Mouse (Mus musculus): ENCODE measurements around the gene AC134908.4. TPM values are rescaled to one million over a fixed set of nuclear protein-coding genes. Genes with fewer than 3 reads are reported as not detected.

Gene AC134908.4
- 1.3 TPM in 1 of 2 replicates, not detected in the other for polyA plus RNA-seq (2012; rRNA removed)

- WGBS = 73% methylated on average over 6 of the region's 6 CpGs
- no peak for DNase-seq (ENCODE audit: low read depth, low spot score)
Measured at GRCm38 (mm10) chr17:25795609-25796092, at the start of gene AC134908.4. Gene AC134908.4 (minus strand): TSS chr17:25795659.

- 2% methylated on average over 21 of the region's 21 CpGs for WGBS
- peak; percentile 91 for DNase-seq (ENCODE audit: low read depth, low spot score)
Measured at GRCm38 (mm10) chr17:25844396-25844901, 49.0 kb upstream of the AC134908.4 start, which contains the start of gene Rhot2. Gene Rhot2 (minus strand): TSS chr17:25844851.

GRCm38 (mm10) chr17:25843636-25844395 lies 48.4 kb upstream of the AC134908.4 start:
- no peak for DNase-seq (ENCODE audit: low read depth, low spot score)
- WGBS = under 1% methylated on average over 37 of the region's 38 CpGs

GRCm38 (mm10) chr17:25843122-25843521 lies 47.7 kb upstream of the AC134908.4 start:
- WGBS = 65% methylated on average over 4 of the region's 4 CpGs
- DNase-seq (ENCODE audit: low read depth, low spot score) = no peak

GRCm38 (mm10) chr17:25842509-25842908 lies 47.0 kb upstream of the AC134908.4 start:
- 81% methylated on average over 3 of the region's 3 CpGs for WGBS
- DNase-seq (ENCODE audit: low read depth, low spot score) = no peak

DNA sequence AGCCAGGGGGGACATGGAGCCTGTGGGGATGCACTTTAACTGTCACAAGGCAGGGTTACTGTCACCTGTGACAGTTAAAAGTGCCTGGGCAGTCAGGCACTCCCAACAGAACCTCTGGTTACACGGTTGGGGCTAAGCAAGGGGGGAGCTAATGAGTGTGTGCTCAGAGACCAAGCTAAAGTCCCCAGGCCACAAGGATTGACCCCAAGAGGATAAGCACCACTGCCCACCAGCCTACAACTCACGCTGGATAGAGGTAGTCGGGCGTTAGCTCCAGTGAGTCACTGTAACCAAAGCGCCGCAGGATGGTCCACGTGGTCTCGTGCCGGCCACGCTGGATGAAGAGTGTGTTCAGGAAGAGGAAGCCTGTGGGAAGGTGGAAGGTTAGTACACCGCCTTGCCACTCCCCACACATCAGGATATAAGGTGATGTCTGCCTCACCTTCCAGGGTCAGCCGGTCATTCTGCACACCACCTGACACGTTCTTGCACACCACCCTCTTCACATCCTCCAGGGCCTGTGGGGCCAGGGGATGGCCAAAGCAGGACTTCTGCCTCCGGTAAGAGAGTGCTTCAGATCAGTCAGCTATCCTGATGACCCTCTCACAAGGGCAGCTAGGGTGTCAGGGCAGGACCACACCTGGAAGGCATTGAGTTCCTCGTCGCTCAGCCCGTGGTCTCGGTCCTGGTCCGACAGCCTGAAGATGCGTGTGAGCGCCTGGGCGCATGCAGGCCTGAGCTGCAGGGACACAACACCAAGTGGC lies 45.8 kb upstream of the AC134908.4 start, which contains the start of gene Gm20683:
Gene Gm20683, minus strand, starts transcription at position 647 of the 764 bp plus-strand sequence.
- 89% methylated on average over 22 of the region's 22 CpGs for WGBS
- no peak for DNase-seq (ENCODE audit: low read depth, low spot score)

- DNase-seq (ENCODE audit: low read depth, low spot score) = no peak
- 95% methylated on average over 6 of the region's 6 CpGs for WGBS
Measured at GRCm38 (mm10) chr17:25840519-25840918, 45.1 kb upstream of the AC134908.4 start.

- no peak for DNase-seq (ENCODE audit: low read depth, low spot score)
- 56% methylated on average over 14 of the region's 14 CpGs for WGBS
Measured at GRCm38 (mm10) chr17:25839455-25840235, 44.2 kb upstream of the AC134908.4 start.

GRCm38 (mm10) chr17:25838904-25839303 lies 43.4 kb upstream of the AC134908.4 start:
- DNase-seq (ENCODE audit: low read depth, low spot score) = no peak
- WGBS = 76% methylated on average over 4 of the region's 4 CpGs

GRCm38 (mm10) chr17:25837533-25837932 lies 42.1 kb upstream of the AC134908.4 start:
- 61% methylated on average over 3 of the region's 3 CpGs for WGBS
- DNase-seq (ENCODE audit: low read depth, low spot score) = no peak

- no peak for DNase-seq (ENCODE audit: low read depth, low spot score)
- 6% methylated on average over 29 of the region's 29 CpGs for WGBS
Measured at GRCm38 (mm10) chr17:25837076-25837410, 41.6 kb upstream of the AC134908.4 start, which contains the start of gene Rhbdl1. Gene Rhbdl1 (minus strand): TSS chr17:25837295.

DNA sequence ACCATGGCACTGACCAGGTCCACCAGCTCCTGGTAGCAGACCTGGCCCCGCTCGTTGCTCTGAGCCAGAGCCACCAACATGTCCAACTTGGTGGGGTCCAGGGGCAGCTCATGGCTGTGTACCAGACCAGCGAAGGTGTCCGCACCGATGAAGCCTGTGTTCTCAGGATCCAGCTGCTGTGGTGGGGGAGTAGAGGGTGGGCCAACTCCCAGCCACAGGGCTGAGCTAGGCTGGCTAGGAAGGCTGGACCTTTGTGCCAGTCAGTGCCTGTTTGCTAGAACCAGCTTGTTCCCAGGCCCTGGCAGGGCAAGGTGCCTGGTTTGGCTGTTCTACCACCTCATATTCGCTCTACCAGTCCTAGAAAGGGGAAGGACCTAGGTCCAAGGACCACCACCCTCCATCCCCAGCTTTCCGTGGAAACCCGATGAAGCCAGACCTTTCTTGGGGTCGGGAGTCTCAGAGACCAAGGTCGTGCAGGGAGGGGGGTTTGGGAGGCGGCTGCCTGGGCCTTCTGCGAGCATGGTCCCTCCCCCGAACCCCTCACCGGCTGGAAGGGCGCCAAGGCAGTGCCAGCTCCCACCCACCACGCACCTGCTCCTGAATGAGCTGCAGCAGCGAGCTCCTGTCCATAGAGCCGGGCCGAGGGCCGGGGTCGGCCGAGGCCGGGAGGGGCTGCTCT lies 41.1 kb upstream of the AC134908.4 start:
- DNase-seq (ENCODE audit: low read depth, low spot score) = no peak
- WGBS = 25% methylated on average over 23 of the region's 23 CpGs

GRCm38 (mm10) chr17:25835816-25836215 lies 40.4 kb upstream of the AC134908.4 start:
- WGBS = 91% methylated on average over 16 of the region's 16 CpGs
- no peak for DNase-seq (ENCODE audit: low read depth, low spot score)

DNA sequence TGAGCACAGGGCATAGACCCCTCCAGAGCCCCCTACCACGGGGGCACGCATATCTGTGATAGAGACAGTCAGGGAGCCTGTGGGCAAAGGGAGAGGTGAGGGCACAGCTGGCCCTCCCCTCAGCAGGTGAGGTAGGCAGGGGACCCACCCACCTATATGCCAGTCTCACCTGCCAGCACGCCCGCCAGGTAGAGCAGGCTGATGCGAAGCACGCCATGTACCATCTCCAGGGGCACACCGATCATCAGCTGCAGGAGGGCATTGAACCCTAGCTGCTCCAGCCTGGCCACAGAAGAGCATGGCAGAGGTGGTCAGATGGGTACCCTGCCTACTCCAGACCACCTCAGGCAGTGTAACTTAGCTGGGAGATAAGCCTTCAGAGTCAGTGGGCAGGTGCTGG lies 39.8 kb upstream of the AC134908.4 start:
- no peak for DNase-seq (ENCODE audit: low read depth, low spot score)
- 93% methylated on average over 7 of the region's 7 CpGs for WGBS

GRCm38 (mm10) chr17:25834595-25835222 lies 39.2 kb upstream of the AC134908.4 start:
- WGBS = 52% methylated on average over 12 of the region's 12 CpGs
- no peak for DNase-seq (ENCODE audit: low read depth, low spot score)

DNA sequence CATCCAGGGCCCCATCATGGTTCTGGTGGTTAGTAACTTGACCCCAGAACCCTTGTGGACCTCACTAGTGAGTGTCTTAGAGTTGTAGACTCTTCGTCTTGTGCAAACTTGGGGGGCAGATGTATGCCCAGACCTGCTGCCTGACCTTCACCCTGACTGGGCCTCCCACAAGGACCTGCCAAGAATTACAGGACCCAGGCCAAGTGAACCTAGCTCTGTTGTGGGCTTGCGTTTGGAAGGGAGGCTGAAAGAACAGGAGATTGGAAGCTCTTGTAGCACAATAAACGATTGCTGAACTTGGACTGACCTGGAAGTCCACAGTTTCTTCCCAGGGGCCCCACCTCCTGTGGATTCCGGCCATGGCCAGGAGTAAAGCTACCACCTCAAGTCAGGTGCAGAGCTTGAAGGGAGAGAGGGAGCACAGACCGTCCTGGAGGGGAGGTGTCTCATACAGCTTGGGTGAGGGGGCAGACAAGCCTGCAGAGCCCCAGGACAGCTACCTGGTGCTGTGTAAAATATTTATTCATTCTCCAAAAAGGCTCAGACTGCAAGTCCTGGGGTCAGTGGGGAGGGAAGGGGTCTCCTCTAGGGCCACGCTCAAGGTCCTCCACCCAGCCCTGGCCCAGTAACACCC lies 38.6 kb upstream of the AC134908.4 start:
- 11% methylated on average over 6 of the region's 6 CpGs for WGBS
- DNase-seq (ENCODE audit: low read depth, low spot score) = no peak

DNA sequence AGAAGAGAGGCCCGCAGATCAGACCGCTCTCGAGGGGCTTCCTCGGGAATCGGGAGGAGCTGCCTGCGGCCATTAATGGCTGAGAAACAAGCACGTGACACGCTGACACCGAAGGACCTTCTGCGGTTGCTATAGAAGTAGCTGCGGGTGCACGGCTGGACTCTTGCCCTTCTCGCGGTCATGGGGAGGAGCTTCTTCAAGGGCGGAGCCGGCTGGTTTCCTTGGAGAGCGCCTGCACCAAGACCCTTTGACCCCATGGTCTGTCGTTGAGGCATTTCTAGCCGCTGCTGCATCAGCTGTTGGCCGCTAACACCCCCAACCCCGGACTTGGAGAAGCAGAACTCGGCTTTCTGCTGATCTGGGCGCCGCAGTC lies 37.8 kb upstream of the AC134908.4 start, which contains the start of gene Stub1:
Gene Stub1, minus strand, starts transcription at position 114 of the 373 bp plus-strand sequence.
- under 1% methylated on average over 24 of the region's 24 CpGs for WGBS
- peak; percentile 85 for DNase-seq (ENCODE audit: low read depth, low spot score)

All from large intestine, adult 2 months (tissue).